Mouse (Mus musculus): ENCODE measurements around the gene Nol6.

DNA sequence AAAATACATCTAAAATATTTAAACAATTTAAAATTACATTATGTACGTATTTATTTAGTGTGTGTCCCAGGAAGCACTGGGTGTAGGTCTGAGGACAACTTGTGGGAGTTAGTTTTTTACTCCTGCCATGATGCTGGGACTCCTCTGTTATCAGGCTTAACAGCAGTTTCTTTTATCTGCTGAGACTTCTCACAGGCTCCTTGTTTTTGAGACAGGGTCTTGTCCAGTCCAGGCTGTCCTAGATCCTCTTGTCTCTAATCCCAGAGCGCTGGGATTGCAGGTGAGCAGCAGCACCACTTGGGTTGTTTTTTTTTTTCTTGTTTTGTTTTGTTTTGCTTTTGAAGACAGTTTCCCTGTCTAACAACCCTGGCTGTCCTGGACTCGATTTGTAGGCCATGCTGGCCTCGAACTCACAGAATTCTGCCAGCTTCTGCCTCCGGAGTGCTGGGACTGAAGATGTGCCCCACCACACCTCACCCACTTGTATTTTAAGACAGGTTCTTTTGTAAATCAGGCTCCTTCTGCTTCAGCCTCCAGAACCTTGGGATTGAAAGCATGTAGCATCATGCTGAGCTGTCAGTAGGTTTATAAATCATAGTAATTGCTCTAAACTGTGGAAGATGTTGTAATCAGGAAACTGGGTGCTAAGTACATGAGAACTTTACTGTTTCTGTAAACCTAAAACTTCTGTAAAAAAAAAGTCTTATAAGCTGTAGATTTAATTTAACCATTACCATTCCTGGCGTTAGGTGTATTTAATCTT is 9.5 kb upstream of the Nol6 start:
- TF ChIP-seq CTCF (IDR thresholded peaks at IDR 0.05; ENCODE audit: borderline replicate concordance, extremely low read depth, insufficient read depth, insufficient read length): no peak
- no peak for TF ChIP-seq POLR2A (IDR thresholded peaks at IDR 0.05; ENCODE audit: borderline replicate concordance, extremely low read depth, insufficient read depth, insufficient read length, poor library complexity, severe bottlenecking)
